Mouse (Mus musculus): ENCODE results near the gene Hyal2.

DNA sequence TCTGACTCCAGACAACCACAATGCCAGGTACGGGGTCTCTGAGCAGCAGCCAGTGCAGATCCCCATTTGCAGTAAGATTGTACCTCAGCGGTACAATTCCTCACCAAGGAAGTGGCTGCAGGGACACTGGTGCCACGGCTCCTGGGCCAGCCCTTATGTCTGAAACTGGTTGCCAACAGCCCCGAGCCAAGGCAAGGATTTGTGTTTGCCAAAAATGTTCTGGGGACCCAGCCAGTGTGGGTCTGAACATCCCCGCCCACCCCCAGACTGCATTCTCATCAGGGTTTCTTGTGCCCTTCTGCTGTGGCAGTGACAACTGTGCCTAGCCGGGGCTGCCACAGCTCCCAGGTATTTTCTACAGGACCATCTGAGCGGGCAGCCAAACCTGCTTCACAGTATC lies 29.5 kb upstream of the Hyal2 start:
- TF ChIP-seq CTCF (IDR thresholded peaks at IDR 0.05), result no peak
- TF ChIP-seq POLR2A (IDR thresholded peaks at IDR 0.05; ENCODE audit: insufficient read depth, low read depth, low read length), result no peak
